Mouse (Mus musculus): Measurements from ENCODE around the gene Cutal.

GRCm38 (mm10) chr2:34941061-34941675 is 67.0 kb downstream of the Cutal start:
- TF ChIP-seq MYOG (IDR thresholded peaks at IDR 0.05; ENCODE audit: control insufficient read depth in 1 of 3, insufficient read depth in 1 of 3, insufficient read length in 2 of 3, low read depth in 2 of 3) (peak in 1 of 3 experiments; percentile 39), POLR2A (IDR thresholded peaks at IDR 0.05; ENCODE audit: insufficient read length, low read depth) (no peak), REST (IDR thresholded peaks at IDR 0.05; ENCODE audit: insufficient read depth, insufficient read length) (no peak)

All from myocyte (in vitro differentiated cells).